Mouse (Mus musculus): Measurements from ENCODE around the gene Tnfrsf19. TPM values are rescaled to one million over a fixed set of nuclear protein-coding genes. Genes with fewer than 3 reads are reported as not detected.

Tnfrsf19 gene
- polyA plus RNA-seq, 1 experiment from 2014 or later: 62.6 TPM

GRCm38 (mm10) chr14:60935705-60936104 lies 110.6 kb downstream of the Tnfrsf19 start:
- no peak overlapping the region for H3K27ac ChIP-seq (replicated peaks; ENCODE audit: low read depth, low read length)
- WGBS: 78% methylated on average over 5 of the region's 5 CpGs
- no peak overlapping the region for H3K4me2 ChIP-seq (ENCODE audit: low read depth, low read length)
- no peaks in the 10 kb centered on the region for H3K4me1 ChIP-seq (ENCODE audit: control insufficient read depth, insufficient read depth, low read length)
- DNase-seq (ENCODE audit: low spot score): no peak
- no peaks in the 10 kb centered on the region for H3K36me3 ChIP-seq (replicated peaks; ENCODE audit: control insufficient read depth, insufficient read depth, low read depth, low read length)
- no peaks in the 10 kb centered on the region for H3K9me3 ChIP-seq (replicated peaks; ENCODE audit: control insufficient read depth, low read length)
- H3K9ac ChIP-seq (replicated peaks; ENCODE audit: low read length): no peak overlapping the region
- H3K4me3 ChIP-seq (ENCODE audit: low read depth, low read length): no peak overlapping the region
- no peak for ATAC-seq (replicated peaks; ENCODE audit: insufficient number of reproducible peaks, low FRiP score, low TSS enrichment, low read depth)
- H3K27me3 ChIP-seq (ENCODE audit: control insufficient read depth, insufficient read depth, low read length): no peaks in the 10 kb centered on the region

- WGBS: 63% methylated on average over 1 of the region's 1 CpGs
- no peak for ATAC-seq (replicated peaks; ENCODE audit: insufficient number of reproducible peaks, low FRiP score, low TSS enrichment, low read depth)
- no peak for DNase-seq (ENCODE audit: low spot score)
Measured at GRCm38 (mm10) chr14:60926011-60926410, 120.3 kb downstream of the Tnfrsf19 start.

GRCm38 (mm10) chr14:60916661-60917060 lies 129.6 kb downstream of the Tnfrsf19 start:
- DNase-seq (ENCODE audit: low spot score): peak; percentile 30
- no peaks in the 10 kb centered on the region for H3K9me3 ChIP-seq (replicated peaks; ENCODE audit: control insufficient read depth, low read length)
- H3K36me3 ChIP-seq (replicated peaks; ENCODE audit: control insufficient read depth, insufficient read depth, low read depth, low read length): no peaks in the 10 kb centered on the region
- 52% methylated on average over 4 of the region's 4 CpGs for WGBS
- no peak overlapping the region for H3K9ac ChIP-seq (replicated peaks; ENCODE audit: low read length)
- H3K4me2 ChIP-seq (ENCODE audit: low read depth, low read length): no peak overlapping the region
- H3K27ac ChIP-seq (replicated peaks; ENCODE audit: low read depth, low read length): peak overlapping the region; percentile 49
- H3K4me1 ChIP-seq (ENCODE audit: control insufficient read depth, insufficient read depth, low read length): no peaks in the 10 kb centered on the region
- no peak for ATAC-seq (replicated peaks; ENCODE audit: insufficient number of reproducible peaks, low FRiP score, low TSS enrichment, low read depth)
- H3K27me3 ChIP-seq (ENCODE audit: control insufficient read depth, insufficient read depth, low read length): no peaks in the 10 kb centered on the region
- H3K4me3 ChIP-seq (ENCODE audit: low read depth, low read length): no peak overlapping the region

More at GRCm38 (mm10) chr14:60926011-60926410, 120.3 kb downstream of the Tnfrsf19 start:
- H3K9me3 ChIP-seq (replicated peaks; ENCODE audit: control insufficient read depth, low read length): no peaks in the 10 kb centered on the region
- no peak overlapping the region for H3K4me3 ChIP-seq (ENCODE audit: low read depth, low read length)
- no peaks in the 10 kb centered on the region for H3K36me3 ChIP-seq (replicated peaks; ENCODE audit: control insufficient read depth, insufficient read depth, low read depth, low read length)
- H3K27me3 ChIP-seq (ENCODE audit: control insufficient read depth, insufficient read depth, low read length): no peaks in the 10 kb centered on the region
- H3K9ac ChIP-seq (replicated peaks; ENCODE audit: low read length): no peak overlapping the region
- no peaks in the 10 kb centered on the region for H3K4me1 ChIP-seq (ENCODE audit: control insufficient read depth, insufficient read depth, low read length)
- H3K4me2 ChIP-seq (ENCODE audit: low read depth, low read length): no peak overlapping the region
- H3K27ac ChIP-seq (replicated peaks; ENCODE audit: low read depth, low read length): no peak overlapping the region

Other genes with a start within 250 kb of the Tnfrsf19 start
- 3.0 and 3.1 TPM in 2 replicates for gene Sacs, start 92.0 kb upstream of the Tnfrsf19 start, polyA plus RNA-seq (2014; fragmentation: Nextera tagmentation; extraction: Ambion mirVana)
- 0.15 and 0.50 TPM in 2 replicates for gene Sgcg, start 212.0 kb upstream of the Tnfrsf19 start, polyA plus RNA-seq (2014; fragmentation: Nextera tagmentation; extraction: Ambion mirVana)

All from embryonic facial prominence, embryonic 11.5 days (tissue).